Mouse (Mus musculus) midbrain, embryonic 13.5 days (tissue): ENCODE measurements at regions not wholly inside any gene's neighbourhood (a gene's known extent, or its start where the extent isn't known, plus 50 kb on each side); places are given as distances from the start of the nearest gene placed in this dataset.

Experiments used
- ATAC-seq: fragments of 200-750 bp; cut with Nextera tagmentation; 2 replicates; pipeline ENCODE4 v1.8.0; 2017; ENCODE audit warnings: mild to moderate bottlenecking, moderate TSS enrichment, moderate library complexity
- H3K27ac ChIP-seq: fragments of 300-500 bp; sonication (generic); 2 replicates; pipeline ENCODE4 v1.5.1; 2015; ENCODE audit warnings: inconsistent platforms, mild to moderate bottlenecking, moderate library complexity
- H3K27me3 ChIP-seq: fragments of 300-500 bp; sonication (generic); 2 replicates; pipeline ENCODE4 v1.6.1; 2015; ENCODE audit warnings: mild to moderate bottlenecking, inconsistent platforms
- H3K36me3 ChIP-seq: fragments of 300-500 bp; sonication (generic); 2 replicates; pipeline ENCODE4 v1.6.1; 2015; ENCODE audit warnings: mild to moderate bottlenecking, inconsistent platforms
- H3K4me1 ChIP-seq: fragments of 300-500 bp; sonication (generic); replicated peaks from 2 replicates; pipeline ENCODE4 v1.6.1; 2015; ENCODE audit warnings: inconsistent platforms
- H3K4me2 ChIP-seq: fragments of 300-500 bp; sonication (generic); replicated peaks from 2 replicates; pipeline ENCODE4 v1.6.1; 2015; ENCODE audit warnings: moderate library complexity, mild to moderate bottlenecking, inconsistent platforms
- H3K4me3 ChIP-seq: fragments of 300-500 bp; sonication (generic); replicated peaks from 2 replicates; pipeline ENCODE4 v1.5.1; 2015; ENCODE audit warnings: mild to moderate bottlenecking, inconsistent platforms
- H3K9ac ChIP-seq: fragments of 300-500 bp; sonication (generic); replicated peaks from 2 replicates; pipeline ENCODE4 v1.6.1; 2015; ENCODE audit warnings: mild to moderate bottlenecking, inconsistent platforms
- H3K9me3 ChIP-seq: fragments of 300-500 bp; sonication (generic); 2 replicates; pipeline ENCODE4 v1.6.1; 2016; ENCODE audit warnings: mild to moderate bottlenecking, inconsistent platforms
- WGBS: fragments of 180-500 bp; shearing (Covaris S2); methylation state at CpG from one replicate; pipeline ENCODE4 v1.1.7; 2015; 5-methylcytosine and 5-hydroxymethylcytosine counted together

DNA sequence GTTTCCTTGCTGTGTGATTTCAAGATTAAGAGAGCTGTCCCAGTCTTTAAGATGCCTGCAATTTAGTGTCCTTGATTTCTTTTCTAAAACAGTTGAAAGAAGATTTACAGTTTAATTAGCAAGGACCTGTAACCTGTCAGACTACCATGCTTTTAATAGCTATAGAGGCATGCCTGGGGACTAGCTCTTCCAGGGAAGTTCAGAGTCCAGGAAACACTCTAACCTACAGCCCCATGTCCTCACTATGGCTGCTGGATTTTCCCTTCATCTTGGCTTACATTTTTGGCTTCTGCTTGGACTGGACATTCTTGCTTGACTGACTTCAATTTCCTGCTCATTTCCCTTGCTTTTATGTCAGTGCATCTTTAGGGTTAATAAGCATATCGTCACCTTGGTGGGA, 61.7 kb upstream of the Mtpn start:
- H3K27ac ChIP-seq: no peak overlapping the region
- H3K4me3 ChIP-seq: no peak overlapping the region
- WGBS: 74% methylated on average over 1 of the region's 1 CpGs
- H3K27me3 ChIP-seq: no peaks in the 10 kb centered on the region
- H3K36me3 ChIP-seq: no peaks in the 10 kb centered on the region
- no peaks in the 10 kb centered on the region for H3K4me1 ChIP-seq
- ATAC-seq: no peak
- no peaks in the 10 kb centered on the region for H3K9me3 ChIP-seq
- H3K4me2 ChIP-seq: no peak overlapping the region
- H3K9ac ChIP-seq: no peak overlapping the region

DNA sequence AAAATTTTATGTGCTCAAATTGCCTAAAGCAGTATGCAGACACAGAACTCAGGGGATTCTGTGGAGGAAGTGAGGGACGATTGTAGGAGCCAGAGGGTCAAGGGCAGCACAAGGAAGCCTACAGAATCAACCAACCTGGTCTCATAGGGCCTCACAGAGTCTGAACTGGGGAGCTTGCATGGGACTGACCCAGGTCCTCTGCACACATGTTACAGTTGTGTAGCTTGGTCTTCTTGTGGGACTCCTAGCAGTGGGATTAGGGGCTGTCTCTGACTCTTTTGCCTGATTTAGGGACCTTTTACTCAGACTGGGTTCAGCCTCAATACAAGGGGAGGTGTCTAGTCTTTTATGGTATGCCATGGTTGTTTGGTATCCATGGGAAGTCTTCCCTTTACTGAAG, 60.2 kb upstream of the Mtpn start:
- H3K9ac ChIP-seq: no peak overlapping the region
- no peaks in the 10 kb centered on the region for H3K9me3 ChIP-seq
- H3K27me3 ChIP-seq: no peaks in the 10 kb centered on the region
- H3K4me2 ChIP-seq: no peak overlapping the region
- H3K27ac ChIP-seq: no peak overlapping the region
- ATAC-seq: no peak
- H3K36me3 ChIP-seq: no peaks in the 10 kb centered on the region
- WGBS: 85% methylated on average over 1 of the region's 1 CpGs
- no peaks in the 10 kb centered on the region for H3K4me1 ChIP-seq
- no peak overlapping the region for H3K4me3 ChIP-seq

- no peaks in the 10 kb centered on the region for H3K9me3 ChIP-seq
- no peak overlapping the region for H3K4me2 ChIP-seq
- WGBS: 67% methylated on average over 12 of the region's 12 CpGs
- no peak overlapping the region for H3K27ac ChIP-seq
- no peak overlapping the region for H3K9ac ChIP-seq
- no peaks in the 10 kb centered on the region for H3K36me3 ChIP-seq
- H3K4me3 ChIP-seq: no peak overlapping the region
- ATAC-seq: no peak
- H3K27me3 ChIP-seq: no peaks in the 10 kb centered on the region
- H3K4me1 ChIP-seq: no peaks in the 10 kb centered on the region
Observed at GRCm38 (mm10) chr6:35598406-35599185, 58.9 kb upstream of the Mtpn start.

DNA sequence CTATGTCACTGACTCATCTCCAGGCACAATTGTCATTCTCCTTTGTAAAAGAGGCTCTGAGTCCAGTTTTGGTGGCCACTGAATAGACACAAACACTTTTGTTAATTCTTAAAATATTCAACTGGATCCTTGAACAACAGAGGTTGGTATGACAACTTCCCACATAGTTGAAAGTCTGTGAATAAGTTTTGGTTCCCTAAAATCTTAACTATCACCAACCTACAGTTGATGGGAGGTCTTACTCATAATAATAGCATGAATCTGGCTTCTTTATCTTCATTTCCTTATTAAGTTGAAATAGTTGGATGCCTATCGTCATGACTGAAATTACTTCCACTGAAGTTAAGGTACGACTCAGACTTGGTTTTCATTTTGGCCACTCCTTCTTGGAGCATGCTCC, 55.3 kb upstream of the Mtpn start:
- H3K4me2 ChIP-seq: no peak overlapping the region
- H3K9me3 ChIP-seq: no peaks in the 10 kb centered on the region
- no peak overlapping the region for H3K9ac ChIP-seq
- H3K36me3 ChIP-seq: no peaks in the 10 kb centered on the region
- no peaks in the 10 kb centered on the region for H3K27me3 ChIP-seq
- no peak overlapping the region for H3K27ac ChIP-seq
- WGBS: 88% methylated on average over 2 of the region's 2 CpGs
- no peak overlapping the region for H3K4me3 ChIP-seq
- no peaks in the 10 kb centered on the region for H3K4me1 ChIP-seq
- ATAC-seq: no peak

DNA sequence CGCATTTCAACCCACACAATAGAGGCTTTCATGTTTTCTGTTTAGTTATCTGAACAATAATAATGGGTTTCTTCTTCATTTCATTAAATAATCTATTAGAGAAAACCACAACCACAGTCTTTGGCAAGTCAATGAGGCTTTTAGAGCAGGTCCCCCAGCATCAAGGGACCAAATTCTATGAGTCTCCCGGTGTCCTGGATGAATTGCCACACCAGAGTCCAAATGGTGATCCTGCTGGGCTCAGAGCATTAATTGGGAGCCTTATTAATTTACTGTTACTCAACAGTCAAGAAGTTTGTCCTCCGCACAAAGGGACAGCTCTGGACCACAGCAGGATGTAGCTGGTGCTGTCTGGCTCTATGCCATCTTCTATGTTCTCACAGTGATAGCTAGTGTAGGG, 52.5 kb upstream of the Mtpn start:
- Histone ChIP-seq H3K4me2 (no peak overlapping the region), H3K4me1 (no peaks in the 10 kb centered on the region), H3K36me3 (no peaks in the 10 kb centered on the region), H3K27me3 (no peaks in the 10 kb centered on the region), H3K9ac (no peak overlapping the region), H3K9me3 (no peaks in the 10 kb centered on the region), H3K27ac (no peak overlapping the region), H3K4me3 (no peak overlapping the region)
- 87% methylated on average over 3 of the region's 3 CpGs for WGBS
- no peak for ATAC-seq
